Mouse (Mus musculus): ENCODE measurements around the gene Rap2a.

- TF ChIP-seq CTCF (IDR thresholded peaks at IDR 0.05; ENCODE audit: borderline replicate concordance, extremely low read depth, insufficient read depth, insufficient read length) = no peak
- TF ChIP-seq POLR2A (IDR thresholded peaks at IDR 0.05; ENCODE audit: borderline replicate concordance, extremely low read depth, insufficient read depth, insufficient read length, poor library complexity, severe bottlenecking) = no peak
These were observed 2.0 kb upstream of the Rap2a start for GRCm38 (mm10) chr14:120476186-120476697.
